Mouse (Mus musculus) heart, embryonic 15.5 days (tissue): ENCODE measurements around the gene Dhx37. TPM values are rescaled to one million over a fixed set of nuclear protein-coding genes. Genes with fewer than 3 reads are reported as not detected.

Source experiments
- ATAC-seq: fragments of 200-750 bp; cut with Nextera tagmentation; replicated peaks from 2 replicates; pipeline ENCODE4 v1.8.0; 2017; ENCODE audit warnings: low read depth, moderate TSS enrichment; ENCODE audit not compliant: insufficient number of reproducible peaks, insufficient read depth, low FRiP score
- H3K27ac ChIP-seq: fragments of 300-500 bp; sonication (generic); 2 replicates; pipeline ENCODE4 v1.5.1; 2015; ENCODE audit warnings: mild to moderate bottlenecking, inconsistent platforms
- H3K27me3 ChIP-seq: fragments of 300-500 bp; sonication (generic); 2 replicates; pipeline ENCODE4 v1.6.1; 2015; ENCODE audit warnings: inconsistent platforms
- H3K36me3 ChIP-seq: fragments of 300-500 bp; sonication (generic); 2 replicates; pipeline ENCODE4 v1.6.1; 2015; ENCODE audit warnings: mild to moderate bottlenecking, inconsistent platforms
- H3K4me1 ChIP-seq: fragments of 300-500 bp; sonication (generic); replicated peaks from 2 replicates; pipeline ENCODE4 v1.6.1; 2015; ENCODE audit warnings: inconsistent platforms
- H3K4me2 ChIP-seq: fragments of 300-500 bp; sonication (generic); 2 replicates; pipeline ENCODE4 v1.6.1; 2015; ENCODE audit warnings: inconsistent platforms, mild to moderate bottlenecking, moderate library complexity
- H3K4me3 ChIP-seq: fragments of 300-500 bp; sonication (generic); 2 replicates; pipeline ENCODE4 v1.5.1; 2015; ENCODE audit warnings: mild to moderate bottlenecking, inconsistent platforms
- H3K9ac ChIP-seq: fragments of 300-500 bp; sonication (generic); 2 replicates; pipeline ENCODE4 v1.6.1; 2015; ENCODE audit warnings: mild to moderate bottlenecking, inconsistent platforms
- H3K9me3 ChIP-seq: fragments of 300-500 bp; sonication (generic); replicated peaks from 2 replicates; pipeline ENCODE4 v1.6.1; 2016; ENCODE audit warnings: inconsistent platforms
- whole genome bisulfite sequencing: fragments of 180-500 bp; shearing (Covaris S2); methylation state at CpG from one replicate; pipeline ENCODE4 v1.1.7; 2015; ENCODE audit warnings: mixed read lengths; 5-methylcytosine and 5-hydroxymethylcytosine counted together
- polyA plus RNA-seq: library from polyadenylated mRNA; unstranded; fragments of >200 nt; fragmentation: Nextera tagmentation; extraction: Ambion mirVana; gene quantifications from 2 replicates; pipeline ENCODE4 v1.2.1, GENCODE M21; 2015

Gene Dhx37
- polyA plus RNA-seq: 7.0 and 10.4 TPM in 2 replicates

DNA sequence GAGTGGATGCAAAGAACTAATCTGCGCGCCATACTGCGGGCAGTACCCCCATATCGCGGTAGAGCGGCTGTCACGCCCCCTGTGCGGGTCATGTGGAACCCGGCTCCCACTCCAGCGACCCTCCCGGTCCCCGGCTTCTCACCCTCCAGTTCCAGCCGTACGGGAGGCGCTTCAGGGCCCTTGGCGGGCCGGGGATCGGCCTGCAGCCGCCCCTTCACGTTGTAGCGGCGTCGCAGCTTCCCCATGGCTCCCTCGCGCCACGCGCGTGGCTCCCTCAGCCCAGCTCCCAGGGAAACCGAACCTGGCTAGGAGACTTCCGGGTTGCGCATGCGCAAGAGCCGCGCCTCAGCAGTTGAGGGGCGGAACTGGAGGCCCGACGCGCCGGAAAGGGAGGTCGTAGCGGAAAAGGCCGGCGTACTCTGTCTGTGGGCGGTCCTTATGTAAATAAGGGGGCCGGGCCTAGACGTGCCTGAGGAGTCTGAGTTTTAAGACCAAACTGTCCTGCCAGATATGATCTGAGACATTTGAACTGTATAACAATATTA is at the start of gene Dhx37:
Gene Dhx37, minus strand, starts transcription at position 329 of the 545 bp plus-strand sequence.
- peak within 1 kb of the TSS; percentile 83 for H3K9ac ChIP-seq
- peaks cover 26% of the 10 kb centered on the region for H3K36me3 ChIP-seq
- under 1% methylated on average over 46 of the region's 46 CpGs for WGBS
- peaks cover 15% of the 10 kb centered on the region for H3K4me1 ChIP-seq
- H3K27me3 ChIP-seq: no peaks in the 10 kb centered on the region
- H3K4me3 ChIP-seq: peak within 1 kb of the TSS; percentile 76
- no peaks in the 10 kb centered on the region for H3K9me3 ChIP-seq
- peak within 1 kb of the TSS; percentile 62 for H3K27ac ChIP-seq
- ATAC-seq: peak; percentile 96
- H3K4me2 ChIP-seq: peak within 1 kb of the TSS; percentile 87

DNA sequence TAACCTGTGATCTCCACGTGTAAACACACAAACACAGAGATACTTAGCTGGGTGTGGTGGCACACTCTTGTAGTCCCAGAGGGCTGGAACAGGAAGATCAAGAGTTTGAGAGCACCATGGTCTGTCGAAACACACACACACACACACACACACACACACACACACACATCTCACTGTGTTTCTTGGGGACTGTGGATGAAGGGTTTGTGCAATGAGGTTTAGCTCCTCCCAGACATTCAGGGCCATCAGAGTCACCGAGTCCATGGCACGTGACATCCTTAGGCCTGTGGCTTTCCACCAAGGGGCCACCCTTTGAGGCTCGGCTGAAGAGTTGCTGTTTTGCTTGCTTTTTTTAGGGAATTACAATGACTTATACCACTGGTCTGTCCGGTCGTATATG is 48.6 kb upstream of the Dhx37 start:
- 92% methylated on average over 7 of the region's 7 CpGs for WGBS

DNA sequence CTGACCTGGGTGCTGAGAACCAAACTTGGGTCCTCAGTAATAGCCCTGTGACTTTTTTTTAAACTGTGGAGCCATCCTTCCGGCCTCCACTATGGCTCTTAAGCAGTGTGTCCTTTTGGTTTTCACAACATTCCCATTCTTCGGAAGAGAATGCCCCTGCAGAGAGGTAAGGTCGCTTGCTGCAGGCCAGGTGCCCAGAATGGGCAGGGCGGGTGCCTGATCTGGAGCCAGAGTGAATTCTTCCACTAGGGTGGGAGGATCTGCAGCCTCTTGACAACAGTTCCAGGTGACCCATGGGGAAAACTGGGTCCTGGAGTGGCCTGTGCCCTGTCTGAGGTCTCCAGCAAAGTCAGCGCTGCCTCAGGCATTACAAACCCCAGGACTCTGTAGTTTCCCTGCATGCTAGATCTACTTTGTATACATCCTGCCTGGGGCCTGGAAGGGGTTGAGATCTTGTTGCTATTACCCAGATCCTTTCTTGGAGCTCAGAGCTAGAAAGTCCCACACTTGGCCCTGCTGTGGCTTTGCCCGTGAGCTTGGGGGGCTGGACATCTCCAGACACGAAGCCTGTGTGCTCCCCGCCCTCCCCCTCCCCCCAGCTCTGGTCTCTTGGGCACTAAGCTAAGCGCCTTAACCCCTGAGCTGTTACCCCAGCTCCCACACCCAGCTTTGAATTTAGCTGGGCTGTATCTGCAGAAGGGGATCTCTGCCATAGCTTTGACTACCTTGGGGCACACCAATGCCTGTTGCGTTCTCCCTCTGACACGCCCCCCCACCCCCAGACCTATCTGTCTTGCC is 46.7 kb upstream of the Dhx37 start:
- H3K27me3 ChIP-seq: no peaks in the 10 kb centered on the region
- peaks cover 15% of the 10 kb centered on the region for H3K4me1 ChIP-seq
- no peak for ATAC-seq
- peaks cover 7% of the 10 kb centered on the region; the same call in 1 of the 2 replicates for H3K36me3 ChIP-seq
- no peak overlapping the region for H3K4me3 ChIP-seq
- H3K9me3 ChIP-seq: no peaks in the 10 kb centered on the region
- WGBS: 79% methylated on average over 11 of the region's 11 CpGs
- no peak overlapping the region for H3K27ac ChIP-seq
- no peak overlapping the region for H3K4me2 ChIP-seq
- H3K9ac ChIP-seq: no peak overlapping the region

More for the DNA sequence above, 48.6 kb upstream of the Dhx37 start:
- no peak overlapping the region for H3K4me2 ChIP-seq
- H3K27ac ChIP-seq: no peak overlapping the region
- no peaks in the 10 kb centered on the region for H3K4me1 ChIP-seq
- H3K36me3 ChIP-seq: peaks cover 7% of the 10 kb centered on the region; the same call in 1 of the 2 replicates
- ATAC-seq: no peak
- no peak overlapping the region for H3K4me3 ChIP-seq
- H3K9me3 ChIP-seq: no peaks in the 10 kb centered on the region
- no peak overlapping the region for H3K9ac ChIP-seq
- H3K27me3 ChIP-seq: no peaks in the 10 kb centered on the region

DNA sequence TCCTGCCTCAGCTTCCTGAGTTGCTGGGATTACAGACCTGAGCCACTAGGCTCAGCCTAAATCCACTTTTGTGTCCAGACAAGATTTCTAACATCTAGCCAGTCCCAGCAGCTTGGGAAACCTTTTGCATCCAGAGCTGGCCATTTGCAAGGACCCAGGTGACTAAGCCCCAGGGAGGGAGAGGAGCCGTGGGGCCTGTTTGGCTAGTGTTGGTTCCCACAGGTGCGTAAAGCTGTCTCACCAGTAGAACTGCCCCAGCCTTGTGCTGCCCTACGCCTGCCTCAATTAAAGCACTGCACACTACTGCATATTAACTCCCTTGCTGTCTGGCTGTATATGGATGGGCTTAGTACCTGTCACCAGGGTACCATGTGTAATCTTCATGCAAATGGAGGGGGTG is 45.5 kb upstream of the Dhx37 start:
- Histone ChIP-seq H3K27ac (no peak overlapping the region), H3K27me3 (no peaks in the 10 kb centered on the region), H3K4me2 (no peak overlapping the region), H3K4me1 (peaks cover 15% of the 10 kb centered on the region), H3K9ac (no peak overlapping the region), H3K36me3 (peaks cover 7% of the 10 kb centered on the region; the same call in 1 of the 2 replicates), H3K9me3 (no peaks in the 10 kb centered on the region), H3K4me3 (no peak overlapping the region)
- ATAC-seq: no peak
- WGBS: 95% methylated on average over 3 of the region's 3 CpGs

DNA sequence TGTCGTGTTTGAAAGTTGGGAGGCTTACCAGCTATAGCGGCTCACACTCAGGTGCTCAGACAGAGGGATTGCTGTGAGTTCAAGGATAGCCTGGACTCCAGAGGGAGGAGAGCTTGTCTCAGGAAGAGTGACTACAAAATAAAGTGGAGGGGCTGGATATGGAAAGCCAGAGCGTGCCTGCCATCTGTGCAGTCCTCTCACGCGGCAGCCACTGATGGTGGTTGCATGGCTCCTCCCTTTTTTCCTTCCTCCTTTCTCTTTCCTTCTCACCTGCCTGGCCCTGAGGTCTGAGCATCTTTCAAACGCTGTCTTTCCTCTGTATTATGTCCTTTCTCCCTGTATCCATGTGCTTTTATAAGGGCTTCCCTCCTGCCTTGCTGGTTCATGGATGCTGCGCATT is 44.1 kb upstream of the Dhx37 start:
- ATAC-seq: no peak
- Histone ChIP-seq H3K27me3 (no peaks in the 10 kb centered on the region), H3K4me1 (peaks cover 15% of the 10 kb centered on the region), H3K4me3 (no peak overlapping the region), H3K9ac (no peak overlapping the region), H3K27ac (no peak overlapping the region), H3K9me3 (no peaks in the 10 kb centered on the region), H3K36me3 (0 out of 2 replicates have a peak, but pooled peaks cover 5% of the 10 kb centered on the region), H3K4me2 (no peak overlapping the region)
- 80% methylated on average over 7 of the region's 7 CpGs for WGBS

DNA sequence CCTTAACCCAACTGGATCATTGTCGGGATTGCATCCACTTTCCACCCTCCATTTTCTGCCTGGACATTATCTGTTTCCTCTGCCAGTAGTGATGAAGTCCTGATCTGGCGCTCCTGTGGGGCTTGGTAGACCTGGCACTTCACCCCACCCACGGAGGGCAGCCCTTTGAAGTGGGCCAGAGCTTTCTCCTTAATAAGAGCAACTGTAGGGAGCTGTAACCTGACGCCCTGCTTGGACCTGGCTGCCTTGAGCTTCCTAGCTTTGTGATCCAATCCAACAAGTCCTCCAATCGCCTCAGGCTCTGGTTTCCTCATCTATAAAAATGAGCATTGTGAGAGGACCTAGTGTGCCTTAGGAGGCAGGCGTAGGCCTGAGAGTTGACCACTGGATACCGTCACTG is 43.6 kb upstream of the Dhx37 start:
- no peak overlapping the region for H3K27ac ChIP-seq
- H3K36me3 ChIP-seq: no peaks in the 10 kb centered on the region
- peak overlapping the region; percentile 98; the same call in 1 of the 2 replicates for H3K4me2 ChIP-seq
- H3K4me3 ChIP-seq: no peak overlapping the region
- H3K4me1 ChIP-seq: peaks cover 15% of the 10 kb centered on the region
- H3K27me3 ChIP-seq: no peaks in the 10 kb centered on the region
- 60% methylated on average over 7 of the region's 7 CpGs for WGBS
- H3K9ac ChIP-seq: no peak overlapping the region
- no peak for ATAC-seq
- H3K9me3 ChIP-seq: no peaks in the 10 kb centered on the region

DNA sequence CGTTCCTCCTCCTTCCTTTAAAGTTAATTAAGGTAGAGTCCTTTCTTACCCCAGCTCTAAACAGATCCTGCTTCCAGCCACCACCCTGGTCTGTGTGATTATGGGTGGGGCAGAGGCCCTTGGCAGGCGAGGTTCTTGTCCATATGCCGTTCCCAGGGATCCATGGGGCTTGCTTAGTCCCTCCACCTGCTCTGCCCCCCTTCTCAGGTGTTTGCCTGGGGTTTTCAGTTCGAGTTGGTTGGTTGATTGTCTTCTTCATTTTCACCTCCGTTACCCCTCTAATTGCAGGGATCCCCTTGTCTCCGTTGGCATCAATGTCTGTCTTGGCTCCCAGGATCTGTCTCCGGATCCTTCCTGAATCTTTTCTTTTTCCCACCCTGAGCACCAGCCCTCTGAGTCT is 42.9 kb upstream of the Dhx37 start:
- Histone ChIP-seq H3K27me3 (no peaks in the 10 kb centered on the region), H3K9ac (no peak overlapping the region; the same call in 1 of the 2 replicates), H3K9me3 (no peaks in the 10 kb centered on the region), H3K27ac (no peak overlapping the region), H3K36me3 (no peaks in the 10 kb centered on the region), H3K4me2 (peak overlapping the region; percentile 98), H3K4me3 (peak overlapping the region; percentile 93), H3K4me1 (peaks cover 15% of the 10 kb centered on the region)
- ATAC-seq: no peak
- WGBS: 61% methylated on average over 7 of the region's 7 CpGs

DNA sequence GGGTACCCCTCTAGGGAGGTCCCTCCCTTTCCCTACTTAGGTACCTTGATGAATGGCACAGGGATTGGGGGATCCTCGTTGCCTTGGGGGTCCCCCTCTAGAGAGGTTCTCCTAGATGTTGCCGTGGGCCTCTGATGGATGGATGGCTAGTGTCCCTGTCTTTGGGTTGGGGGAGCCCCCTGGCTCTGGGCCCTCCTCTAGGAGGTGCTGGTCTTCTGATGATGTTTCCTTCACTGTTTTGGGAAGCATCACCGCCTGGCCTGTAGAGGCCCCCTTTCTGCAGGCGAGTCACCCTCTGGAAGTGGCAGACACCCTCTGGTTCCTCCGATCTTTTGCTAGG is 42.3 kb upstream of the Dhx37 start:
- H3K27ac ChIP-seq: no peak overlapping the region
- peaks cover 15% of the 10 kb centered on the region for H3K4me1 ChIP-seq
- H3K9ac ChIP-seq: peak overlapping the region; percentile 84
- peak overlapping the region; percentile 98 for H3K4me2 ChIP-seq
- WGBS: 19% methylated on average over 5 of the region's 5 CpGs
- H3K9me3 ChIP-seq: no peaks in the 10 kb centered on the region
- peak; percentile 3; the same call in 1 of the 2 replicates for ATAC-seq
- no peaks in the 10 kb centered on the region for H3K27me3 ChIP-seq
- peak overlapping the region; percentile 93 for H3K4me3 ChIP-seq
- no peaks in the 10 kb centered on the region for H3K36me3 ChIP-seq

DNA sequence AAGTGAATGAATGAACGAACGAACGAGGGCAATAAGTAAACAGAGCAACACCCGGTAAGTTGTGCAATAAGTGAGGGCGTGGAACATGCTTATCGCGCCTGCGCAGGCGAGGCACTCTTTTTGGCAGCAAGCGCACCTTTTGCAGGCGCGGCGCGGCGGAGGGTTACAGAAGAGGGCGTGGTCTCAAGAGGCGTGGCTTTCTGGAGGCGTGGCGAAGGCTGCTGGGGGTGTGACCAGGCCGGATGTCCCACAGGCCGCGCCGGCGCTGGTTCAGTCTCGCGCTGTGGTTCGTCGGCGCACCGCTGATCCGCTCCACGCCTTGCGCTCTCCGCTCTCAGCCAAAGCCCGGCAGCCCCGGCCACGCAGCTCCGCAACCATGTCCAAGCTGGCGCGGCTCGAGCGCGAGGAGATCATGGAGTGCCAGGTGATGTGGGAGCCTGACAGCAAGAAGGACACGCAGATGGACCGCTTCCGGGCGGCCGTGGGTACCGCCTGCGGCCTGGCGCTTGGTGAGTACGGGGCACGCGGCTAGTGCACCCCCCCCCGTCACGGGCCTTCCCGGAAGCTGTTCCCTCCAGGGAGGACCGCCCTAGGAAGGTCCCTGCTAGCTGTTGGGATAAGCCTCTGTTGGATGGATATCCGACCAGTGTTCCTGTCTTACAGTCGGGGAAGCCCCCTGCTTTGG is 41.8 kb upstream of the Dhx37 start, which contains the start of gene Aacs:
Gene Aacs, plus strand, starts transcription at position 214 of the 685 bp plus-strand sequence.
- H3K36me3 ChIP-seq: no peaks in the 10 kb centered on the region
- no peaks in the 10 kb centered on the region for H3K9me3 ChIP-seq
- peak within 1 kb of the TSS; percentile 98 for H3K4me2 ChIP-seq
- WGBS: under 1% methylated on average over 60 of the region's 60 CpGs
- peak; percentile 91 for ATAC-seq
- H3K27ac ChIP-seq: peak within 1 kb of the TSS; percentile 67
- peaks cover 15% of the 10 kb centered on the region for H3K4me1 ChIP-seq
- H3K27me3 ChIP-seq: no peaks in the 10 kb centered on the region
- H3K4me3 ChIP-seq: peak within 1 kb of the TSS; percentile 93
- H3K9ac ChIP-seq: peak within 1 kb of the TSS; percentile 84

DNA sequence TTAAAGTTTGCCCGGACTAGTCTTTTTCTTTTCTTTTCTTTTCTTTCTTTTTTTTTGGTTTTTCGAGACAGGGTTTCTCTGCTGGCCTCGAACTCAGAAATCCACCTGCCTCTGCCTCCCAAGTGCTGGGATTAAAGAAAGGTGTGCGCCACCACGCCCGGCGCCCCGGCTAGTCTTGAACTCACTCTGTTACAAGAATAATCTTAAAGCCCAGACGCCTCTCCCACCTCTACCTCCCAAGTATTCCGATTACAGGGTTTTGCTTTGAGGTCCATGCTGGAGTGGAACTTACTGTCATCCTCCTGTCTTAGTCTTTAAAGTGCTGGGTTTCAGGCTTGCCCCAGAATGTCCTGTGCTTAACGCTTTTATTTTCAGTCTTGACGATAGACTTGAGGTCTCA is 41.1 kb upstream of the Dhx37 start:
- Histone ChIP-seq H3K9ac (peak overlapping the region; percentile 41; the same call in 1 of the 2 replicates), H3K27ac (no peak overlapping the region), H3K27me3 (no peaks in the 10 kb centered on the region), H3K36me3 (no peaks in the 10 kb centered on the region), H3K9me3 (no peaks in the 10 kb centered on the region), H3K4me1 (peaks cover 15% of the 10 kb centered on the region), H3K4me2 (peak overlapping the region; percentile 98), H3K4me3 (peak overlapping the region; percentile 93)
- WGBS: 51% methylated on average over 12 of the region's 12 CpGs
- no peak for ATAC-seq

DNA sequence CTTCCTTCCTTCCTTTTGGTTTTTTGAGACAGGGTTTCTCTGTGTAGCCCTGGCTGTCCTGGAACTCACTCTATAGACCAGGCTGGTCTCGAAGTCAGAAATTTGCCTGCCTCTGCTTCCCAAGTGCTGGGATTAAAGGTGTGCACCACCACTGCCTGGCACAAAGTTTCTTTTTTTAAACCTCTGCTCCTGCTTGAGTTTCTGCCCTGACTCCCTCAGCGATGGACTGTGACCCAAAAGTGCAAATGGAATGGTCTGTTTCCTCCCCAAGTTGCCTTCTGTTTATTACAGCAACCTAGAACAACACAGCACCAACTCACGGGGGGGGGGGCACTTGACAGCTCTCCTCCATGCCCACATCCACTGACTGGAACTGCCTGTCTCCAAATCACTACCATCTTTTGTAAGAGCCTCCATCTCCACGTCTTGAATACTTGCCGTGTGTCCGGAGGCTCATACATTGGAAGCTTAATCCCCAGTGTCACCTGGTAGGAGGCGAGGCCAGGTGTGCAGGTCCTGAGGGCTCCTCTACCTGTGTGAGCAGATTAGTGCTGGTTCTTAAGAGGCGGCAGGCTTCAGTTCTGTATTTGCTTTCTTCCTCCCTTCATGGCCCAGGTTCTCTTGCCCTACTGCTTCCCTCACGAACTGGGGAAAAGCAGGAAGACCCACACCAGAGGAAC is 39.0 kb upstream of the Dhx37 start:
- WGBS: 70% methylated on average over 9 of the region's 9 CpGs
- no peaks in the 10 kb centered on the region for H3K36me3 ChIP-seq
- no peak overlapping the region for H3K4me2 ChIP-seq
- no peak overlapping the region for H3K4me3 ChIP-seq
- H3K9ac ChIP-seq: no peak overlapping the region
- H3K27me3 ChIP-seq: no peaks in the 10 kb centered on the region
- H3K4me1 ChIP-seq: peaks cover 15% of the 10 kb centered on the region
- no peak overlapping the region for H3K27ac ChIP-seq
- ATAC-seq: no peak
- H3K9me3 ChIP-seq: no peaks in the 10 kb centered on the region
